Mouse (Mus musculus) right cerebral cortex, postnatal 4 days (tissue): ENCODE measurements at regions not wholly inside any gene's neighbourhood (a gene's known extent, or its start where the extent isn't known, plus 50 kb on each side); places are given as distances from the start of the nearest gene placed in this dataset.

Experiments used
- DNase-seq: peaks from one replicate; pipeline ENCODE4 v3.0.0-alpha.2; 2022

DNA sequence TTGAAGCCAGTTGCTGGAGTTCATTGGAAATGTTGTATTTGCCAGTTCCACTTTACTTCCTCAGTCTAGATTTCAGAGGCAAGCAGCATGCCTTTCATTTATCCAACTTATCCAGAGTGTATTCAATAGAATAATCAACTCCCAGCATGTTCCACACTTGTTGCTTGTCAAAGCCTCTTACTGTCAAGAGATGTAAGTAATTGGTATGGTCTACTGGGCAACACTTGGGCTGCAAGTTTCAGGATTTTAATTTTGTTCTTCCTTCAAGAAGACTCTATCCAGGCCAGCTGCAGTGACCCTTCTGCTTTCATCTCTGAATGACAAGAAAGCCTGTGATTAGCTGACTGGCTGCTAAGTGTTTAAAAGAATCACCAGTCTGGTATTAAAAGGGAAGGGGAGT is 3131.6 kb upstream of the Lrrc6 start:
- no peak for DNase-seq

DNA sequence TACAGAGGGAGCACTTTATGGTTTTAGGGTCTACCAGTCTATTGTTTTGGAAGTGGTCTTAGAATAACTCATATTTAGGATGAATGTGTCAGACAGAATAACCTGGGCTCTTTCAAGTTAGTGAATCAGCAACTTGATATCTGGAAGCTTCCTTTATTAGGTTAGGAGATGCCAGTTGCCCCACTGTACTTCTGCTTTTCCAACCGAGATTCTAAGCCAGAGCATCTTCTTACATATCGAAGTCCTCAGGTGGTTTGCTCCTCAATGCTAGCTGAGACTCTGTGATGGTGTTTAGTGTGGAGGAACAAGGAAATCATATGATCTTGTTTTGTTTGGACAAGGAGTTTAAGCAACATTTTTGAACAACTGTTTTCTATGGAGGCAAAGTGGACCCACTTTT is 3117.3 kb upstream of the Lrrc6 start:
- DNase-seq: no peak

DNA sequence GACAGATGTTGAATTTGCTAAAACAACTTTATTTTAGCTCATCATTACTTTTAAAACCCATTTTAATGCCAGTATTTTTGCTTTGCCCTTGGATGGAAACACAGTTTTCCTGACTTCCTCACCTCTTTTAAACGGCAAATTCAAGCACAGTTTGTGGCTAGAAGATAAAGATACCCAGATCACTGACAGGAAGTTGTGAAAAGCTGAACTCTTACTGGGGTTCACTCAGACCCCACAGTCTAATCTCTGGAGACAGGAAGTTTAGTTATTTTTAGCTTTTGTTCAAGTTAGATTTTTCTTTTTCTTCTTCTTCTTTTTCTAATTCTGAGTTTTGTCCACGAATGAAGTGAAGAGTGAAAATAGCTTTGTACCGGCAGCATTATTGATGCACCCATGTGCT is 3113.3 kb upstream of the Lrrc6 start:
- DNase-seq: no peak

DNA sequence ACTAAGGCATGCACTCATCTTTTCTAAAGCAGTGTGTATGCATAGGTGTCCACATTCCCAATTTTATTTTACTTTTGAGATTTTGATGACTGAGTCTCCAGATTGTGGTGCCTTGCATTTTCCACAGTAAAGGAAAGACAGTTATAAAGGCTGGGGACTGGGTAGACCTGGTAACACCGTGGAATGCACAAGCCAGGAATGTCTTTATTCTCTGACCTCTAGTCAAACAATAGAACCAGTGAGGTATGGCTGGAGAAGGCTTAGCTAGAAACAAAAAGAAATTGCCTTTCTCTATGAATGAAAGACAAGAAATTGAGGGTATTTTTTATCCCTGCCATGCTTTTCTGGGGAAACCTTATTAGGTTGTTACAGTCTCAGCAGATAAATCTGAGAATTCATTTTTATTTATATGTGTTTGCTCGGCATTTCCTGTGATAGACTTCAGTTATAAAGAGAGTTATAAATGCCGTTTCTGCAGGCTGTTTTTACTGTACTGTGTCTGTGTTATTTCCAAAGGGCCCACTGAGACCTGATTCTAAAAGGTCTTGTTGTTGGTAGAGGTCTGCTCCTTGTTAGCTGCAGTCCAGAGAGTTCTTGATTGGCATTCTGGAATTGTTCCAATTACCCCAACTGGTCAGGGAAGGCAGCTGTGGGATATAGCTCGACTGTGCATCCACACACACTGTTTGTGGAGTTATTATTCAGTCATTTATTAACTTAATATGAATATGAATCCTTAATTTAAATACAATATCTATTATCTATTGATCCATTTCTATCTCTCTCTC is 3090.7 kb upstream of the Lrrc6 start:
- DNase-seq: no peak

DNA sequence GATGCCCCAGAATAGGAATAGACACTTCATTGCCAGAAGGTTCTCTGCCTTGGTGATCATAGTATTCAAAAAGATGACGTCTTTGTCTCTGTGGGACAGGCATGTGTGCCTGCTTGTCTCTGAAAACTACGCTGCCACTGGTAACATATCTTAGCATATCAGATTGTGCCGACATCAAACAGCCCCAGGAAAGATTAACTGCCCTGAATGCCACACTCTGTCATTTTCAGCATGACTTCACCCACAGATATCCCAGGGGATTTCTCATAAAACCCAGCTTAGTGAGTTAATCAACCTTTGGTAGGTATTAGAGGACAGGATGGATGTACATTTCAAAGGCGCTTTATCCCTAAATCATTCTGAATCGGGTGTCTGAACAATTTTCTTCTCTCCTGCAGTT is 3087.4 kb upstream of the Lrrc6 start:
- DNase-seq: no peak

DNA sequence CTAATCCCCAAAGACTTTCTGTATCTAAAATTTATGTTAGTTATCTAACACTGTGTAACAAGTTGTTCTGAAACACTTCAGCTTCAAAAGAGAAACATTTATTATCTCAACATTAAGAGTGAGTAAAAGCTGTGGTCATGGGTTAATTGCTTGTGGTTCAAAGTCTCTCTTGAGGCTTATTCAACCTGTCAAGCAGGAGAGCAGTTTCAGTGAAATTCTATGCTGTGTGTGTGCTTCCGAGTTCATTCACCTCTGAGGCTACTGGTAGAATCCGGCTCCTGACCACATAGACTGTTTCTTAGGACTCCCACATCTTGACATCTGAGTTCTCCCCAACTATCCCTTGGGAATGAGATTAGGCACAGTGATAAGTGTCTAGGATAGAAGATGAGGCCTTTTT is 3076.0 kb upstream of the Lrrc6 start:
- no peak for DNase-seq

DNA sequence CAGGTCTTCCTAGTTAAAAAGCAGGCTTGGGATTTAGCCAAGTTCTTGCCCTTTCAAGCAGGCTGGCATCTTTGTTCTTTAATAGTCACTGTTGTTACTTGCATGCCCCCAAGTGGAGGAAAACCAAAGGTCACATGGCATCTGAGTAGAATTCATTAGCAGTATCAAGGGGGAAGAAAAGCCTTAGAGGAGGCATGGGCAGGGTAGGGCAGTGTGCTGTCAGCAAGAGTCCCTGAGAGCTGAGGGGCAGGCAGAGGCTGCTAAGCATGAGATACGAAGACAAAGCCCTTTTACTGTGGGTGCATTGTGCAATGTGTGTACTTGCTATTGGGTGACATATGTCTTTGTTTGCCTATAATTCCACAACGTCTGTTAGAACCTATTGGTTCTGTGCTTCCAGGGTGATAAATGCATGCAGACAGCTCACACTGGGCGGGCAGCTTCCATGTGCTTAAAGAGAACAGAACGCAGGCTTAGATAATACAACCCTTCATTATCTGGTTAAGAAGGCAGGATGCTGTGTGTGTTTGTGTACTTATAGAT is 3075.0 kb upstream of the Lrrc6 start:
- DNase-seq: peak; percentile 2

DNA sequence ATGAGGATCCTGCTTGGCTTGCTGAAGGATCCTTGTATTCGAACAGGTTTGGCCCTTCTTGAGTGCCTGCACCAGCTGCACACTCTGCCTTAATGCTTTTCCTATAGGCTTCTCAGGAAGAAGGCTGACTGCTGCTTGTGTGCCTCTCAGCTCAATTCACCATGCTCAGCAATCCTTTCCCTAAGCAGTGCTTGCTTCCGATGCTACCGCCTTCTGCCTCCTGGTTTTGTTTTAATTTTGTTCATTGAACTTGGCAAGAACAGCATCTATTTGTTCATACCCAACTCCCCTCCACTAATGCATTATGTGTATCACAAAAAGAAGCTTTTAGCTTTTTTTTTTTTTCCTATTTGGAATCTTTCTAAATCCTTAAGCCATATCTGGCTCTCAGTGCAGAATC is 3053.5 kb upstream of the Lrrc6 start:
- DNase-seq: no peak

DNA sequence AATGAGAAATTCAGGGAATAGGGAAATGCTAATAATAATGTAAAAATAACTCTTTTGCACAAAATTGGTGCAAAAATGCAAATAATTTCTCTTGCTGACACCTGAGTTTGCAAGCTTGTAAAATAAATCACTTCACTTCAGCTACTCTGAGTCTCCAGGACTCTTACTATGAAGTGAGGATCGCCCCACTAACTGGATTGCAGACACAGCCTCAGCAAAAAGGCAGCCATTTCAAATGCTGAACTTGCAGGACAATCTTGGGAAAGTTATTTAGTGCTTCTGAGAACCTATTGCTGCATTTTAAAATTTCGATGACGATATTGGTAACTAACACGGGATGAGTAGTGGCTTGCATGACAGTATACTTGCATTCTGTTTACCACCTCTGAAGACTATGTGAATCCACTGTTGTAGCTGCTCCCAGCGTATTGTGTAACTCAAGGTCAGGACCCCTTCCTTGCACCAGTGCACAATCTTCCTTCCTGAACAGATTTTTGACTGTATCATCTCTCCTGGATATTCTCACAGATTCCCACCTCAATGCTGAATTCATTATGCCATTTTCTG is 3051.4 kb upstream of the Lrrc6 start:
- no peak for DNase-seq

DNA sequence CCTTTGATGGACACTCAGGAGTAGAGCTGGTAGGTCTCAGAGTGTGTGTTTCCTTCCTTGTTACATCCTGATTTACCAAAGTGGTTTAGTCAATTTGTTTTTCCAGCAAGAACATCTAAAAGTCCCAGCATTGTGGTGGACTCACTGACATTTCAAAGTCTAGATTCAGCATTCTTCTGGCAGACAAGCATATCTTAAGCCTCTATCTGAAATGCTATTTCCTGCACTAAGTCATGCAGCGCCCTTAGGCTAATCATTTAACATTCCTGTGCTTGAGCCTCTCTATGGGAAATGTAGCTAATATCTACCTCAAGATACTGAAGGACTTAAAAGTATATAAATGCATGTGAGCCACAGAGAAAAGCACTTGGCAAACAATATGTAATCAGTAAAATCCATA is 3050.3 kb upstream of the Lrrc6 start:
- no peak for DNase-seq

DNA sequence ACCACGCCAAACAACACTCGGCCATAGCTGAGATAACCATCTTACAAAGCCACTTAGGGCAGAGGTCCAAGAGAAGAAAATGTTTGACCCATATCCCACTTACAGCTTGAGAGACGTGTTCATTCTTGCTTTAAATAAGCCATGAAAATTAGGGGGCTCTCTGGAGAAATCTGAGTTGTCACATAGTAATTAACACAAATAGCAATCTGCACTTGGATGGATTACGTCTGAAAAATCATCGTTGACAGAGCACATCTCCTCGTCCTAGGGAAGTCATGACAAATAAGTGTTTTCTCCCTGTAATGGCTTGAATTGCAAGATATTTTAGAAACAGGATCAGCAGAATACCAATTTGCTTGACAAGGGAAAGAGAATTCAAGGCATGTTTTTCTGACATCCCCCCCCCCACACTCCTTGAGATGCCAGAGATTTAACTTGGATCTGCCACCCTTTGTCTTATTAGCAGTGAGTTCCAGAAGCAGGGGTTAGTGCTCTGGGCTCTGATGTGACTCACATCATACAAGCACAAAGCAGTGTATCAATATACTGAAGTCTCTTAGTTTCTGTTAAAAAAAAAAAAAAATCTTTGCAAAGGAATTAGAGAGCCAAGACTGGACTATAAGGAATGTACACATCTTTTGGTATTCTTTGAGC is 3025.9 kb upstream of the Lrrc6 start:
- DNase-seq: no peak

DNA sequence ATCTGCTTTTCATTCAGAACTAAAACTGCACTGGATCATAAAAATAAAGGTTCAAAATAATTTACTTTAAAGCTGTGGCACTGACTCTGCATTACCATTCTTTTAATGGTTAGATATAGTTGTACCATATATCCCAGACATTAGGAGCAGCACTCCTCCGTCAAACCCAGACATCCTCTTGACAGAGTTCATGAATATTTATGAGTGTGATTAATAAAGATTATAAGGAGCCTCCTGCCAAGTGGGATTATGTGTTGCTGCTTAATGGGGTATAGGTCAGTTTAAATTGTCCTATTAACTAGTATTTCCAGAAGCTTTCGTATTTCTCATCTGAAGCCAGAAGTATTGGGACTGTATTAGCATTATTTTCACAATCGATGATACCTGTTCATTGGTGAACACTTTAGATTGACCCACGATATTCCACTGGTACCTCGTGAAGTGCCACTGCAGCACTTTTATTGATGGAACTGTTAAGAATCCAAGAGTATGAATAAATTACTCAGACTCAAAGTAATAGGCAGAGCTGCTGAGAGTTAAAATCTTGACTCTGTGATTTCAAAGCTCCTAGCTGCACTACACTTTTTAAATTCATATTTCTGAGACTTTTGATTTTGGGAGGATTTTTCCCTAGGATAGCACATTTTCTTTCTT is 2983.8 kb upstream of the Lrrc6 start:
- DNase-seq: no peak

DNA sequence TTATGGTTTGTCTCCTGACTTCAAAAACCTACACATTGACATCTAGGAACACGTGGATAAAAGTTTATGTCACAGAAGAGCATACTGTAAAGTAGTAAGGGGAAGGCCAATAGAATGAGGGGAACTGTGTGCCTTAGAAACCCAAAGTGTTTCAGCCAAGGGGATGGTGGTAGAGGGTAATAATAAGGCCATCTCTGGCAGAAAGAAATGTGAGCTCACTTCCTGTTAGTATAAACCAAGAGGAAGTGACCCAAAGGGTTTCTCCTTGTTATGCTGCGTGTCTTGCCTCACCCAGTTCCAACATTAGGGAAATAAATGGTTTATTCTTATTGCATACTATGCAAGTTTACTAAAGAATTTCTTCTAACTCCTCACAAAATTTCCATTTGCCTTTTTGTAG is 2982.4 kb upstream of the Lrrc6 start:
- no peak for DNase-seq

DNA sequence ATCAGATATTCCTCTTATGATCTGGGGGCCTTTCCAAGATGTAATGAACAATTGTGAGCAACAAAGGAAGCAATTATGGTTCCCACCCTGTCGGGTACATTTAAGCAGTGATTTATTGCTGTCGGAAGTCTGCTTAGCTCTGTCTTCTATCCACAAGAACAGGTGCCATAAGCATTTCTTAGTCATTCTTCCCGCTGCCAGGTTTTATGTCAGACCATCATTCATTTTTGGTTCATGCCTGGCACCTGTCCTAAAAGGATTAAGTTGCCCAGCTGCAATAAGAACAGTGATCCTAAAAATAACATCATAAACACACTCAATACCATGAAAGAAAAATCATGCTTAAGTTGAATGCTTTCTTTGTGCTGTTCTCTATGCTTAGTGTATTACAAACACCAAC is 2980.4 kb upstream of the Lrrc6 start:
- DNase-seq: no peak

DNA sequence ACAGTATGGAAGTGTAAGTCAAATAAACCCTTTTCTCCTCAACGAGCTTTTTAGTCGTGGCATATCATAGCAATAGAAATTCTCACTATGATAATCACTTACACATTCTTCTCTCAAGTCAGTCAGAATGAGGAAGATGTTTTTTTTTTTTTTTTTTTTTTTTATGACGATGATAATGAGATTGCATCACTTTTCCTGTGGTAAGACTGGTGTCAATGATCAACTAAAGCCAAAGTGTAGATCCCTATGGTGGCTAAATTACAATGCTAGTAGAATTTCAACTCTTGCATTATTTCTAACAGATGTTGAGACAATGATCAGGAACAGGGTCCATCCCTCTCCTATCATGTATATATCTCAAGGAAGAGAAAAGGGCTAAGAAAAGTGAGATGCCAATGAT is 2976.3 kb upstream of the Lrrc6 start:
- no peak for DNase-seq

DNA sequence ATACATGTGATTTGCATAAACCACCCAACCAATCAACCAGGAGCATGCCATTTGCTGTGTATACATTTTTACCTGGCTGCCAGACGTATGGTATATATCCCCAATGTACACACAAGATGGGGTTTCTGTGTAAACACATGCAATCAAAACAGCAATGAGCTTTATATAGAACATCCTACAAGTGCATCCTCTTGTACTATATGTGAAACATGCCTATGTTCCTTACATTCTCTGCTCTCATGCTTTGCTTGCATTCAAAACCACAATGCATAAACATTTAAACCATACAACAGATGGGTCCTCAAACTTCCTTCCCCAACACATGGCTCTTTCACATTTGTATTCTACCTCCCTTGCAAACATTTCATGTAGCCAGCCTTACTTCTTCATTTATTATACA is 2968.9 kb upstream of the Lrrc6 start:
- no peak for DNase-seq

DNA sequence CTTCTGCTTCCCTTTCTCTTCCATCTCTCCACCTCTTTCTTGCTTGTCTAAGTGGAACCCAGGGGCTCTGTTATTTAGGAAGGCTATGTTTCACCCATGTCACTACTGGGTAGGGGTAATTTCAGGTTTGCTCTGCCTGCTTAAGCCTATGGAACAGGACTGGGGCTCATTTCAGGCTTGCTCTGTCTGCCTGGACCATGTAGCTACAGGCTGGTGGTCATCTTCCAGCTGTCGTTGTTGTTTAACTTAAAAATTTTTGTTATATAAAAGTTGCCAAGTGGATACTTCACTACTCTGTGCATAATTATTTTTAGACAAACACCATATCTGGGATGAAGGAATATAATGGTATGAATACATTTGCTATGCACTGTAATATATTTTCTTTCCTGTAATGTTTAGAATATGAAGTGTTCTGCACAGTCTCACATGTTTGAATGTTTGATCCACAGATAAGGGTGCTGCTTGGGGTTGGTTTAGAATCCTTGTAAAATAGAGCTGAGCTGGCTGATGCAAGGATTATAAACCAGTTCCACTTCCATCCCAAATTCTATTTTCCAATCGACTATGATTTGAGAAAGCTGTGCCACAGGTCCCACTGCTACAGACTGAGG is 2960.0 kb upstream of the Lrrc6 start:
- no peak for DNase-seq

DNA sequence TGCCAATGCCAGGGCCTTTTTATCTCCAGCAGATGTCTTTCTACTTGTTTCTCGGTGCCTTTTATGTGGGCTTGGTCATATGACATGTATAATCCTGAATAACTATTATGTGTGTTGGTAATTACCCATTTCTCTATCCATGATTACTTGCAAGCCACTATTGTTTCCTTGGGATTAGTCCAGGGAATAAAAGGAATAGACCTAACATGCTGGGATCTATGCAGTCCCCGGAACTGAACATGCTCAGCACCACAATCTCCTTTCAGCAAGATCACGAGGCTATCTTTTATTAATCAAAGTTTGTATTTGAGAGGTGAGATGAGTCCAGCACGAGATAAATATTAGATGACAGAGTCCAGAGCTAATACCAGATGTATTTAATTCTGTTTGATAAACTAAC is 2956.8 kb upstream of the Lrrc6 start:
- no peak for DNase-seq

DNA sequence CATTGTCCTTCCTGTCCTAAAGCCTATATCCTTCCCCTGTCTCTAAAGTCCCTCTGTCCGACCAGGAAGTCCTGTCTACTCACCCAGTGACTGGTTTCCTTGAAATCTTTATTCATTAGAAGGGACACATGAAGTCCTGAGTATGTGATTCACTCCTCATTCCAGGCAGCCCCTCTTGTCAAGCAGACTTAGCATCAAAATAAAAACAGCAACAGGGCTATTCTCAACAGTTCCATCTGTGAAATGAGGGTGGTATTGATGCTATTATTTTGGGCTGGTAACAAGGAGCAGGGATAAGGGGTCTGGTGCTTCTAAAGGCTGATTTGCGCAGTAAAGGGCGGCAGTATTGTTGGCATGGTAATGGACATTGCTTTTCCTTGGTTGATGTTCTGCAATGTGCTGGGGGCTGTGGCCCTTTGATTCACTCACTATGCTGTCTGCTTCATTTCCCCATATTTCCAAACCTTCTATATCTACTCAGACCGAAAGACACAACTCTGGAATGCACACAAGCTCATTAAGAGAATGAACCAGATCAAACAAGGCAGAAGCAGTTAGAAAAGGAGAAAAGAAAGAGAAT is 2955.6 kb upstream of the Lrrc6 start:
- DNase-seq: no peak

DNA sequence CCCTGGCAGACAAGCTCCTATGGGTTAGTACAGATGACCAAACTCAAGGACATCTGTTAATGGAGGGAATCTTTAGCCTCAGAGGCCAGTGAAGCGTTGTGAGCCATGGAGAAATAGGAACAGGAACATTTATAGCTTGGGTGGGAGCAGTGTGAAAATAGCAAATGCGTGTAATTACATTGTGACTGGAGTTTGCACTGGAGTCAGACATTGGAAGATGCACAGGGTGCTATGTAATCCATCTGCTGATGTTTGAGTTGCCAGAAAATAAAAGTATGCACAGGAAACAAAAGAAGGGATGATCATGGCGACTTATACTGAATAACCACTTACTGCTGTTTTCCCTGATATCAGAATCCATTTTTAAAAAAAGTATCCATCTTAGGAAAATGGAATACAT is 2940.3 kb upstream of the Lrrc6 start:
- DNase-seq: no peak

DNA sequence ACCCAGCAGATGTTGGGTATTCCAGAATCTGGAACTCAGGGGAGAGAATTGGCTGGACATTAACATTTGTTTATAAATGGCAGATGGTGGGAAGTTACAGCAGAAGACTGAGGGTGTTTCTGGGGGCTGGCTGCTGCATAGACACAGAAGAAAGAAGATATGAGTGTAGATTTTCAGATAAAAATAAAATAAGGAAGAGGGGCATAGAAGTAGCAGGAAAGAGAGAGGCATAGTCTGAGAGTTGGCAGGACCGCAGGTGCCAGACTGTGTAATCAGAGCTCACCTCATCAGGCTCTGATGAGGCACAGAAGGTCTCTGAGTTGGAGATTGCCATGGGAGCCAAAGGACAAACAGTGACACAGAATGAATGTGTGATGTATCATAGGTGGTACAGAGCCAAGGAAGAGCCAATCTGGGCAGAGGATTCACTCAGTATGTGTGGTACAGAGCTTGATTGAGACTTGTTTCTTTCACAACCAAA is 2912.9 kb upstream of the Lrrc6 start:
- DNase-seq: no peak

DNA sequence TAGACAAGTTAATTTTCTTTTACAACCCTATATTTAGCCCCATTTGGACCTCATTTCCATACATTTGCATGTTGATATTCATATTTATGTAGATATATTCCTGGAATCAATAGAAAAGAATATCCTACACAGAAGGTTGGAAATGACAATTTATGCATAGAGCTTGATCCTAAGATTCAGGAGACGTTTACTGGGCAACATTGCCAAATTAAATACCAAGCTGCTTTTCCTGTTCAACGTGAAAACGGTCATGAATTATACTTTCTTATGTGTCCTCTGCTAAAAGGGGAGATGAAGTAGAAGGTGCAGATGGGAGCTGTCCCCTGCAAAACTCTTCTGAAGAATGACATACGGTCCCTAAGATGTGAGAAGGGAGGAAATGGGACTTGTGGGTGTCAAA is 2888.9 kb upstream of the Lrrc6 start:
- DNase-seq: no peak

DNA sequence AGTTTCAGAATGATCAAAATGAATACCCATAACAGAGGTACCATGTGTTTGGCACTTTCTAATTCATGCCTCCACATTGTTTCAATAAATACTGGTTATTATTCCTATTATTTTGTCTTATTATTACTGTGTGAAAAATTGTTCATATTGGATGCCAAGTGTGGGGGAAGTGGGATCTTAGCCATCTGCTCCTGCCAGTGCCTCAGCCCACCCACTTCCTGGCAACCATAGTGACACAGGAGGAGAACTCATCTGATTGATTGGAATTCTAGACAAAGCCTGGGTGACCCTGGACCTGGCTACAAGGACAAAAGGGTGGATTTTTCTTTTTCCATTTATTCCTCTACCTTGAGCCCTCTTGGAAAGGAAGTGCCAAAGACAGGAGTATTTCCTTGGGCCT is 2886.8 kb upstream of the Lrrc6 start:
- DNase-seq: peak; percentile 15
